Mouse (Mus musculus): ENCODE measurements at regions not wholly inside any gene's neighbourhood (a gene's known extent, or its start where the extent isn't known, plus 50 kb on each side); places are given as distances from the start of the nearest gene placed in this dataset.

DNA sequence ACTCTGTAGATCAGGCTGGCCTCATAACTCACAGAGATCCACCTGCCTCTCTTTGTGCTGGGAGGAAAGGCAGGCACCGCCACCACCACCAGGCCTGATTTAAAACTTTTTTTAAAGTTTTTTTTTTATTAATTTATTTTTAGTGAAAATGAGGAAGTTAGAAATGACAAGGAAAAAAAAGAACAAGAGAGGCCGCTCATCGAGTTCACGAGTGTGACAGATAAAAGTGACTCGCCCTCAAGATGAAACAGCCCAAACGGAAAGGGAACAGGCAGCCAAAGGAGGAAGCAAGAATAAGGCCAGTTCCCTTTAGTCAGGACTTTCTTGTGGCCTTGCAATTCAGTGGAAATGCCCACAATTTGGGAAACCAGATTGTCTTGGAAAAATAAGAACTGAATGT, 163.4 kb upstream of the Jmjd1c start:
- DNase-seq (ENCODE audit: low read depth, low spot score): no peak

DNA sequence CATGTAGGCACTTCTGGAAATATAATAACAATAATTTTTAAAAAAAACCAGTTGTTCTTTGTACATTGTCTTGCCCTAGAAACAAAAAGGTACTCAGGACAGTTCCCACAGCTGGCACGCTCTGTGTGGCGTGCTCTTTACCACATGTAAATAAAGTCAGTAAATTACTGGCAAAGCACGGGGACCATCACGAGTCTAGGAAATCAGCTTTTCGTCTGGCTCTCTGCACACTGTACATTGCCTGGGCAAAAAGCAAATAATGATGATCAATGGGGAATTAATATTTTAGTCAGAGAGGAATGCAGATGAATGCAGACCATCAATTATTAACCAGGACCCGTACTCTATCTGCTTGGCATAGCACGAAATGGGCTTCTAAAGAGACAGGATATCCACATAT, 162.2 kb upstream of the Jmjd1c start:
- DNase-seq (ENCODE audit: low read depth, low spot score): no peak

DNA sequence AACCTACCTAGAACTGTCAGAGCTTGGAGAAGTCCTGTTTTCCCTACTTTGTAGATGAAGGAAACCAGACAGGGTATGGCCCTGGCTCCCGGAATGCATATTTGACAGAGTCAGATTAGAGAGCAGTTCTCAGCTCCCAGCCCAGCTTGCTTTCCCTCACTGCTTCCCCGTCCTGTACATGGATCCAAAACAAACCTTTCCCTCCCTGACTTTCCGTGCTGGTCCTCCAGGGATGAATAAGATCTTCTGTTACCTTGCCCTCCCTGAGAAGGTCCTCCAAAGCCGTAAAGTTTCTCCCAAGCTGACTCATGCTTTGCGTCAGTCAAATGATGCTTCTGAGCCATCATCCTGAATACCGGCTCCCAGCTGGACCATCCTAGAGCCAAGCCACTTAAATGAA, 160.2 kb upstream of the Jmjd1c start:
- DNase-seq (ENCODE audit: low read depth, low spot score): no peak

DNA sequence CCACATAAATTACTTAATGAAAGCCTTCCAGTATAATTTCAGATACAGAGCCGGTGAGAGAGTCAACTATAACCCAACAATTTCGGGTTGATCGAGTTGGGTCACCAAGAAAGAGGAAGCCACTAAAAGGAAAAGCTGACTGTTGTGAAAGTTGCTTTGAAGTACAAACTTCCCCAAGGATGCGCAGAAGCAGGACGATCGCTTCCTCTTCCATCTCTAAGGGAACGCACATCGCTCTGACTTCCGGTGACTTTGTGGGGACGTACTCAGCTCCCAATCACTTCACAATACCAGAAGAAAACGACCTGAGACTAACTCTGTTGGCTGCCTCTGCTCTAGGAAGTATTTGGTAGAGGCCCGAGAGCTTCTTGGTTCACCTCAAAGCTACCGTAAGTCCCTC, 158.8 kb upstream of the Jmjd1c start:
- DNase-seq (ENCODE audit: low read depth, low spot score): no peak

DNA sequence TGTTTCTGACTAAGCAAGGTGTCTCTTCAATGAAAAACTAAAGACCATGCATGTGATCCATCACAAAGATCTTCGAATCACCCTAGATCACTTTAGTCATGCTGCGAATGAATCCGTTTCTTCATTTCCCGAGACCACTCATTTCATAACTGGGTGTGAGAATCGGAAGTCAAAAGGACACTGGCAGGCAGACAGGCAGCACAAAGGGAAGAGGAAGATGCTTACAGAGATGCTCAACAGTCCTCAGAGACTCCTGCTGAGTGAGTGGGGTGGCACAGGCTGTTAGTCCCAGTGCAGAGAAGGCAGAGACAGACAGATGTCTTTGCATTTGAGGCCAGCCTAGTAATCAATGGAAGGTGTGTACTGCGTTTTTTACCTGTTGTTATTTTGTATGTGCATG, 155.6 kb upstream of the Jmjd1c start:
- no peak for DNase-seq (ENCODE audit: low read depth, low spot score)

DNA sequence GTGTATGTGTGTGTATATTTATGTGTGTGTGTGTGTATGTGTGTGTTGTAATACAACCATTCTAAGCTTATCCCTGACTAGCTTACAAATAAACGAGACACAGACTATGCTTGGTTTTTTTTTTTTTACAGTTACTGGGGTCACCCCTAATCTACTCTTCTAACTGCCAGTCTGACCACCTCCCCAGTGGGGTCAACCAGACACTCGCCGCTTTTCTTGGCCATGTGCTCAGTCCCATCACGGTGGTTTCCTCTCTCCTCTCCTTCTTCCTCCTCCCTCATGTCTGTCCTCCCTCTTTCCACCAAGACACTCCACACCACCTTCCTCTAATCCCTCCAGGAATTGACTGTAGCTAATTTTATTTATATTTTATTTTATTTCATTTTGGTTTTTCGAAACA, 155.0 kb upstream of the Jmjd1c start:
- no peak for DNase-seq (ENCODE audit: low read depth, low spot score)

DNA sequence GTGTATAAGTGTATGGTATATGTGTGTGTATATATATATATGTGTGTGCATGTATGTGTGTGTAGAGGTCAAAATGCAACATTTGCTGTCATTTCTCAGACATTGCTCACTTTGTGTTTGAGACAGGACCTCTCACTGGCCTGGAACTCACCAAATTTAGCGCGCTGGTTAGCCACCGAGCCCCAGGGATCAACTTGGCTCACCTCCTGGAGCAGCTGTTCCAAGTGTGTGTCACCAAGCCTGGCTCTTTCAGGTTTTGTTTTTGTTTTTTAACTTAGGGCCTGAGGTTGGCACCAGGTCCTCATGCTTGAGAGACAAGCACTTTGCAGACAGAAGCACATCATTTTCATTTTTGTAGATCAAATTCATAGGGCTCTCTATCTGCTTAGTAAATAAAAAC, 154.0 kb upstream of the Jmjd1c start:
- no peak for DNase-seq (ENCODE audit: low read depth, low spot score)

DNA sequence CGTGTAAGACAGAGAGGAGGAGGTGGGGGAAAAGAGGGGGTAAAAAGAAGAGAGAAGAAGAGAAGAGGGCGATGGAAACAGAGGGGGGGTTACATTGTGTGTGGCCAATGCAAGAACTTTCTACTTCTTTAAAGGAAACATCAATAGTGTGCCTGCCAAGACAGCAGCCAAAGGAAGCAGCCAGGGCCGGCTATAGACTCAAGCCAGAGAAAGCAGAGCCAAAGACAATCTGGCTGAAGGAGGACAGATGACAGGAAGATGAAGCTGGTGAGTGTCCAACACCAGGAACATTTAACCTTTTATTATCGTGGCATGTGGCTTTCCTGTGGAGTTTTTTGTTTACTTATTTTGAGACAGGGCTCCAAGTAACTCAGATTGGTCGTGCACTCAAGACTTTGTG, 152.1 kb upstream of the Jmjd1c start:
- no peak for DNase-seq (ENCODE audit: low read depth, low spot score)

DNA sequence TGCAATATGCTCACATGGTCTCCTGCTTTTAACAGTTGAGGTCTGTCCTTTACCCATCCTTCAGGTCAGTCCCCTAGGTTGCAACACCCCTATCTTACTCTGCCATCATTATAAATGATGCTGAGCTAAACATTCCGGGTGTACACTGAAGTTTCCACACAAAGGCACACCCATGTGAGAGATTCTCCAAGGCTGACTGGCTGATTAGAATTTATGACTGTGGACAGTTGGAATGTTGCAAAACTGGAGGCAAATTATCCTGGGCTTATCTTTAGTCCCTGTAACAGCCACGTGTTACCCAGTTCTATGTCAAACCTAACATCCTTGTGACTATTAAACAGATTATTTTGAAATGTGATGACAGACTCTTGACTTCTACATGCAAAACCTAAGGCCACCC, 149.8 kb upstream of the Jmjd1c start:
- no peak for DNase-seq (ENCODE audit: low read depth, low spot score)

DNA sequence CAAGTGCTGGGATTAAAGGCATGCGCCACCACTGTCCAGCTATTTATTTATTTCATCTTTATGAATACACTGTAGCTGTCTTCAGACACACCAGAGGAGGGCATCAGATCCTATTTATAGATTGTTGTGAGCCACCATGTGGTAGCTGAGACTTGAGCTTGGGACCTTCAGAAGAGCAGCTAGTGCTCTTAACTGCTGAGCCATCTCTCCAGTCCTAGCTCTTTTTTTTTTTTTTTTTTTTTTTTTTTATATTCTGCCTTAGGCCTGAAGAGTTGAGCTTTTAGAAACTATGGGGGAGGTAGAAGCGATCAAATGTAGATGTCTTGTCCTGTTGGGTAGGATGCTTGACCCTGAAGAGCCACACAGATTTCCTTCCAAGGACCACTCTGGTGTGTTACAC, 147.6 kb upstream of the Jmjd1c start:
- DNase-seq (ENCODE audit: low read depth, low spot score): no peak

DNA sequence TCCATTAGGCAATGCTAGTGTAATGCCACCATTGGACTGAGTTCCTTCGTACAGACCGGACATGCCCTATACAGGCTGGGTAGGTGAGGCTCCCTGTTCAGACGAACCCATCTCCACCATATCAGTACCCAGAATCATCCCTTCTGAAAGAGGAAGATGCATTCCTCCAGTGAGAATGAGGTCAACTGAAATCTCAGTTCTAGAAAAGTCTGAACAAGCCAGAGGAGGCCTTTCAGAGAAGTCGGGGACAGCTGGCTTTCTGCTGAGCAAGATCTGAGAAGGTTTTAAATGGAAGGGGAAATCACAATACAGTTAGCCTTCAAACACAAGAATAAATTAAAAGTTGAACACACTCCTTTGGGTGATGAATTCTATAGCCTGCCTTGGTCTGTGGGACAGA, 145.5 kb upstream of the Jmjd1c start:
- no peak for DNase-seq (ENCODE audit: low read depth, low spot score)

DNA sequence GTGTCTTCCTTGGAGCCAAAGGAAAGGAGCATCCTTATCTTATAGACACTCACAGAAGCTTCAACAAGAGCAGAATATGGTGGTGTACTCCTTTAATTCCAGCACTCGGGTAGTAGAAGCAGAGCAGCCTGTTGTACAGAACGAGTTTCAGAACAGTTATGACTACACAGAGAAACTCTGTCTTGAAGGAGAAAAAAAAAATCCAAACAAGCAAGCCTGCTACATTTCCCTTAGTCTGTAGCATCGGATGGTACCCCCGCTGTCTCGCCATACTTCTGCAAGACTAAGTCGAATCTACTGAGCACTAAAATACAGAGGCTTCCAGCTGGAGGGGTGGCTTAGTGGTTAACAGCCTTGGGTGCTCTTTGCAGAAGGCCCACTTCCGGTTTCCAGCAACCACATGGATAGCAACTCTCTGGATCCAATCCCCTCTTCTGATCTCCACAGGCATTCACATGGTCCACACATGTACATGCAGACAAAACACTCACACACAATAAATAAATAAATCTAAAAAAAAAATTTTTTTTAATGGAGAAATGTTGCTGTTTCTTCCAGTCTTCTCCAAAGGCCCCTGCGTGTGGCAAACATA, 144.6 kb upstream of the Jmjd1c start:
- no peak for DNase-seq (ENCODE audit: low read depth, low spot score)

DNA sequence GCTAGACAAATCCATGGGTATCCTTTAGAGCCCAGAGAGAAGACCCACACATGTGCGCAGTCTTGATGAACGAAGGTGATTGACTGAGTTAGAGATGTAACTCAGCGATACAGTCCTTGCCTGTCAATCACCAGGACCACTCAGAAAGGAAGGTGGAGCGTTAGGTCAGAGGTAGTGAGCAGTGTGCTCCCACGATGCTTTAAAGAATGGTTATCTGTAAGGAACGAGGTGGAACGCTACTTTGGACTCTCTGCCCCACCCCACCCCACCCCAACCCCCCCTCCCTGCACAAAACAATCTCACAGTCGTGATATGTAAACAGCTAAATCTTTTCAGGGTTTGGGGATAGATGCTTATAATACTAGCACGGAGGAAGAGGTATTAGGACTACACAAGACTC, 144.0 kb upstream of the Jmjd1c start:
- no peak for DNase-seq (ENCODE audit: low read depth, low spot score)

DNA sequence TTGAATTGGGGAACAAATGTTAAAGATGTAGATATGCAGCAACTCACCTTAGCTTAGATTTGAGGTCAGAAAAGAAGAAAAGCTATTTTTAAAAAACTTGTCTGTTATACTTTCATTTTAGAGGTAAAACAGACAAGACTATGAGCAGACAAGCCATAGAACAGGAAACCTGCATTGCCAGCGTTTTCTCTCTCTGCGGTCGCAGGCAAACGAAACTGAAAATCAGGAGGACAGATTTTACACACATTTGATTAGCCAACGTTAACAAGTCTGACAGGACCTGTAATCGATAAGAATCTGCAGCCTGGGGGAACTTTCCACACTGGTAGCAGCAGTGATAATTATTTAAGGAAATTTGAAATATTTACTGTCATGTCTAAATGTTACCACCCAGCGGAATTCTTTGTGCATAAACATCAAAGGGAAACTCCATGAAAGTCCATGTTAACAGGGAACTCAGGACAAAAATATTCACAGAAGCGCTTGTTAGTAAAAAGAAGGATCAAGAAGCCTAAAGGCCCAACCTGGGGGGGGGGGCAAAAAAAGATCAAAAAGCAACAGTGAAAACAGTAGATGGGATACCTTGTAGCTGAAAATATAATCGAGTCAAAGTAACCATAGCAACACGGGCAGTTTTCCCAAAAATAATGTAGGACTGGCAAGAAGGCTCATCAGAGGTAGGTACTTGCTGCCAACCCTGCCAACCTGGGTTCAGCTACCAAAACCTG, 142.5 kb upstream of the Jmjd1c start:
- DNase-seq (ENCODE audit: low read depth, low spot score): no peak

DNA sequence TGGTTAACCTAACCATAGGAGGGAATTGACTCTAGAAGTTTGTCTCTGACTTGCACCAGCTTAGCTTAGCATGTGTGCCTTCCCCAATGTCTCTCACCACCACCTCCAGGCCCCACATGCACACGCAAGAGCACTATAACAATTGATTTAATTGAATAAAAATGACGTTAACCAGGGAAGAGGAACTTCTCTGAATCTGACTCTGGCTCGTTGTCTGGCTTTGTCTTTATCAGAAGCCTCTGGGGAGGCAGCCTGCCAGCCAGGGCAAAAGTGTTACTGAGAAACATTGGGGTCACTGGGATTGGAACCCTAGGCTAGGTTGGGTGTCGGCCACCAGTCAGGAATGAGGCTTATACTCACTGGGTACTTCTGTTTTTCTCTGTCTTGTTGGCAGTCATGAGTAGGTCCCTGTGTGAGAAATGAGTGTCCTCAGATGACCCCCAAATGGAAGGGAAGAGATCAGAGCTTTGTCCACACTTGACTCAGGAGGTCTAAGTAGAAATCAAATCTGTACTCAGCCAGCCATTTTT, 141.9 kb upstream of the Jmjd1c start:
- no peak for DNase-seq (ENCODE audit: low read depth, low spot score)

DNA sequence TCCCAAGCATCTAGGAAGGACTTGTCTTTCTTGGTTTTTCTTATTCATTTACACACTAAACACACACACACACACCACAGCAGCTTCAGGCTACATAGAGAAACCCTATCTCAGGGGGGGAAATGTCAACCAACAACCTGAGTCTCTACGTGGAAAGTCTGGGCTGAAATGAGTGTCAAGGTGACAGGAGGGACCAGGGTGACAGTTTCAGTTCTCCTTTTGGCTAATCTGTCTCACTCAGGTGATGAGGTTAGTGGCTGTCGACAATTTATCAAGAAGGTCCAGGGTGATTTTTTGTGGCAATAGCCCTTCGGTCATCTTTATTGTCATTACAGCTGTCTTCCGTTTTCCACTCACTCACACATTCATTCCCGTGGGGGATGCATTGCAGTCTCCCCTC, 140.5 kb upstream of the Jmjd1c start:
- no peak for DNase-seq (ENCODE audit: low read depth, low spot score)

DNA sequence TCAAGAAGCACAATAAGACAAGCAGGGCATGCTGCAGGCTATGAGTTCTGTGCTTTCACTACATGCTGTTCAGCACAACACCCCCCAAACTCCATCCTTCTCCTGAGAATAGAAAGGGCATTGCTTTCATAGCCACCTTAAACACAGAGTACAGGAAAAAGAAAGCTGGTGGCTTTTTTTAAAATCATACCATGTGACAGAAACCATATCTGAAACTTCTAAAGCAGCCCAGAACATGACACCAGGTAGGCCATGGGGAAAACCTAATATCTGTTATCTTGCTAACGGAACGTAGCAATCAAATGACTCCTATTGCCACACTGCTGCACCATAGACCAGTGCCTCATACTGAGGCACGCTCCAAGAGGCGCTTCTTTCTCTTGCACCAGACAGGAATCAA, 139.3 kb upstream of the Jmjd1c start:
- no peak for DNase-seq (ENCODE audit: low read depth, low spot score)

DNA sequence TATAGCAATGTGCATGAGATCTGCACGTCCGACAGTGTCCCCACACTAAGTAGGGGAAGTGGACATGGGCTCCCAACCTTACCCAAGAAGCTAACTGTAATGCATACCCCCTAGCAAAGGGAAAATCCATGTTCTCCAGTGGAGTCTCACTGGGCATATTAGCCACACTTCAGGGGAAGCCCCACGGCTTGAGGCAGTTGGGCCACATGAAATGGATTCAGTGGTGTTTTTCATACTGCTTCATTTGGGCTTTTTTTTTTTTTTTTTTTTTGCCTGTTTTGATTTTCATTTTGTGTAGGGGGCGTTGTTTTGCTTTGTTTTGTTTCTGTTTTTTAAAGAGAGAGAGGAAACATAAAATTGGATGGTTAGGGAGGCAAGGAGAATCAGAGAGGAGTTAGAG, 138.6 kb upstream of the Jmjd1c start:
- no peak for DNase-seq (ENCODE audit: low read depth, low spot score)

Measured in c-Kit-negative CD71-positive TER-119-positive erythroid progenitor cells, embryonic 14.5 days (primary cell).